Mouse (Mus musculus): Measurements from ENCODE around the gene Sqstm1.

Gene Sqstm1

DNA sequence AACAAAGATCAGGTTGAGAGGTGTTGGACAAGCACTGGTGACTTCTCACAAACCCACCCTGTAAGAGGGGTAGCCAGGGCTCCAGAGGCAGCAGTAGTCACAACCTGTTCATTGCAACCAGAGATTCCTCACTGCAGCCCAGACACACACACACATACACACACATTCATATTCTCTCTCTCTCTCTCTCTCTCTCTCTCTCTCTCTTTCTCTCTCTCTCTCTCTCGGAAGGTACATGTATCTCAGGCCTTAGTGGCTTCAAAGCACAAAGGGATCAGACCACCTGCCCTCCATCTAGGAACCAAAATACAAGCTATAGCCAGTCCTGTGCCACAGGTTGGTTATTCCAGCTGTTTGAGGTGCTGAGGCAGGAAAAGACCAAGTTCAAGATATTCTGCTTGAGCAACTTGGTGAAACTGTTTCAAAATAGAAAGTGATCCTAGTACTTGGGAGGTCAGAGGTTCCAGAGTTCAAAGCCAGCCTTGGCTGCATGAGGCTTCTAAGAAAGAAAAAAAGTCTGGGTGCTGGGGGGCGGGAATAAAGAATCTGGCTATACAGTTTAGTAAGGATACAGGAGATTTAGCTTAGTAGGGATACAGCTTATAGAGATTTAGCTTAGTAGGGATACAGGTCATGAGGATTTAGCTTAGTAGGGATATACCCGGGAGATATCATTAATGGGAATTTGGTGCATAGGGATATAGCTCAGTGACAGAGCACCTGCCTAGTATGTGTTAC, 864 bp upstream of the Sqstm1 start:
- DNase-seq (ENCODE audit: extremely low read depth, insufficient read length, low spot score), result no peak

DNA sequence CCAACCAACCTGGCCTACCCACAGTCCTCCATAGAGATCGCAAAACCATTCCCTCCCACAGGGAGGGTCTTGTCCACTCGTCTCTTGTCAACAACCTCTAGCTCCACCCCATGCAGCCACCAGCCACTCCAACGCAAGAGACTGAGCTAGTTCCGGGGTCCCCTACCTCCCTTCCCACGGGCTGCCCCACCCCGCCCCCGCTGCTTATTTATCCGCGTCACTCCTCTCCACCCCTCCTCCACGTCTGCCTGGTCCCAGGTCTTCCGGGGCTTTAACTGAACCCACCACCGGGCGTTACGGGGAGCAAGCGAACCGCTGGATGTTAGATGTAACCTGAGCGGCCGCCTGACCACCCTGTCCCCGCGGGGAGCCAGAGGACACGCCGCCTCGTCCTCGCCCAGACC, 524 bp downstream of the Sqstm1 start:
- DNase-seq (ENCODE audit: extremely low read depth, insufficient read length, low spot score), result peak; percentile 94

DNA sequence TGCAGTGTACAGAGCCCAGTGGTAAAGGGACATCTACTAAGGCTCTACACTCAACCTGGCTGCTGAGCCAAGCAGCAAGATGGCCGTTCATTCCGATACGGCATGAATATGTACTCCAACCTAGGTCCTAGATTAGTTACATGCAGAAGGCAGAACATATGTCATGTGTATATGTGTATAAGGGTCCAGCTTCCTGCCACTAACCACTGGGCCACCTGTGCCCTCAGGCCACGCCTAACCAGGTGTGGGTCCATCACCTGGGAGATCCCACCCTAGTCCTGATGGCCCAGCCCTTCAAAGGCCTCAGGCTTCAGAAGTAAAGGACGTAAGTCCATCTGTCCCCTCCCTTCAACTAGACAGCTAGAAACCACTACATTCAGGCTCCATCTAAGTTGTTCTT, 2.6 kb downstream of the Sqstm1 start:
- no peak for DNase-seq (ENCODE audit: extremely low read depth, insufficient read length, low spot score)

- DNase-seq (ENCODE audit: extremely low read depth, insufficient read length, low spot score), result no peak
These were observed 3.3 kb downstream of the Sqstm1 start for GRCm38 (mm10) chr11:50207344-50207743.

DNA sequence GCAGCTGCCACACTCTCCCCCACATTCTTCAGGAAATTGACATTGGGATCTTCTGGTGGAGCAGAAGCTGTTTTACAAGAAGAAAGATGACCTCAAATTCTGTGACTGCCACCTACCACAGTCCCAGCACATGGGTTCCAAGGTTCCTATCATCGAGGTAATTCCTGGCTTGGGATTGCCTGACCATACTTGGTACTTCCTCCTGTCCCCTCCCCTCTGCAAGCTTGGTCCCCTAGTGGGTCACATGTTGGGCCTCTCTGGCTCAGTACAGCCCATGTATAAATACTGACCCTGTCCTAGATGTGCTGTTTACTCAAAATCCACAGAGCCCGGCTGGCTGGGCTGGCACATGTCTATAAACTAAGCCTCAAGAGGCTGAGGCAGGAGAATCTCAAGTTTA, 4.6 kb downstream of the Sqstm1 start:
- no peak for DNase-seq (ENCODE audit: extremely low read depth, insufficient read length, low spot score)

DNA sequence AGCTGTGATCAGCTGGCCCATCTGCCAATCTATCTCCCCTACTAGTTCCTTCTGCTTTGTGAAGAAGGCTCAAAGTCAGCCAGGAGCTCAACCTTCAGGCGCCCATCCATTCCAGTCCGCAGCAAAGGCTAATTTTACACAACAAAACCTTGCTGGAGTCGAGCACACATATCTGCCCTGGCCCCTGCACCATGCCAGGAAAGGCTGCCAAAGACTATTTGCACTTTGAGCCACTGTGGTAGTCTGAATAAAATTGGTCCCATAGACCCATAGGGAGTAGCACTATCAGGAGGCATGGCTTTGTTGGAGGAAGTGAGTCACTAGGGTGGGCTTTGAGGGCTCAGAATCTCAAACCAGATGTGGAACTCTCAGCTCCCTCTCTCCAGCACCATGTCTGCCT, 5.2 kb downstream of the Sqstm1 start:
- DNase-seq (ENCODE audit: extremely low read depth, insufficient read length, low spot score), result no peak

DNA sequence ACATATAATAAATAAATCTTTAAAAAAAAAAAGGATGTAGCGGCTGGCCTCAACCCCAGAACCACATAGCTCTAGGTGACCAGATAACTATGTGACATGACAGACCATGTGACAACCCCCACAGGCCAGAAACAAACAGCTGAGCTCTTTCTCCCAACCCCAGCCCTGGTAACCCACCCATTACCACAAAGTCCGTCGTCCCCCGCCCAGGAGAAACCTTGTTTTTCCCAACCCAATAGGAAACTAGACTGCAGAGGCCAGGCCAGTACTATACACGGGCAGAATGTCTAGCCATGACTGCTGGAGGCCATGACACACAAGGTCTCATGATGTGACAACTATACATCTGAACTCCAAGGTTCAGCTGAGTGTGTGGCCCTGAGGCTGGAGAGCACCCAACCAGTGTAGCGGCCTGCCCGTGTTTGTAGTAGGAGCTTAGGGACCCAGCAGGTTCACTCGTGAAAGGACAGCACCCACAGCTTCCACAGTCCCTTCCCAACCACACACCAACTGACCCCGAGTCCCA, 7.3 kb downstream of the Sqstm1 start:
- DNase-seq (ENCODE audit: extremely low read depth, insufficient read length, low spot score), result no peak

GRCm38 (mm10) chr11:50201590-50201989, 9.0 kb downstream of the Sqstm1 start:
- no peak for DNase-seq (ENCODE audit: extremely low read depth, insufficient read length, low spot score)

DNA sequence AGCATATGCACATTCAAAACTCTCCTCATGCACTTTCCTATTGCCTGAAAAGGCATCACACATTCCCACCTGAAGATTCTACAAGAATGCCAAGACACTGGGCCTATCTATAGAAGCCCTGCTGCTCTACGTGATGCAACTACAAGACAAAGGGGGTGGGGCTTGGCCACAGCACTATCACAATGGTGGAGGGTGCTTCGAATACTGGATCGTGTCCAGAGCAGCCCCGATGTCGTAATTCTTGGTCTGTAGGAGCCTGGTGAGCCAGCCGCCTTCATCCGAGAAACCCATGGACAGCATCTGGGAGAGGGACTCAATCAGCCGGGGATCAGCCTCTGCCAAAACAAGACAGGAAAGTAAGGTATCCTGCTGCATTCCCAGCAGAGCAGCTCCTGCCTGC, 10.0 kb downstream of the Sqstm1 start:
- DNase-seq (ENCODE audit: extremely low read depth, insufficient read length, low spot score), result no peak

GRCm38 (mm10) chr11:50198916-50199315, 11.7 kb downstream of the Sqstm1 start:
- no peak for DNase-seq (ENCODE audit: extremely low read depth, insufficient read length, low spot score)

- no peak for DNase-seq (ENCODE audit: extremely low read depth, insufficient read length, low spot score)
These were observed 12.3 kb downstream of the Sqstm1 start for GRCm38 (mm10) chr11:50198219-50198846.

GRCm38 (mm10) chr11:50197500-50197899, 13.1 kb downstream of the Sqstm1 start:
- no peak for DNase-seq (ENCODE audit: extremely low read depth, insufficient read length, low spot score)

DNA sequence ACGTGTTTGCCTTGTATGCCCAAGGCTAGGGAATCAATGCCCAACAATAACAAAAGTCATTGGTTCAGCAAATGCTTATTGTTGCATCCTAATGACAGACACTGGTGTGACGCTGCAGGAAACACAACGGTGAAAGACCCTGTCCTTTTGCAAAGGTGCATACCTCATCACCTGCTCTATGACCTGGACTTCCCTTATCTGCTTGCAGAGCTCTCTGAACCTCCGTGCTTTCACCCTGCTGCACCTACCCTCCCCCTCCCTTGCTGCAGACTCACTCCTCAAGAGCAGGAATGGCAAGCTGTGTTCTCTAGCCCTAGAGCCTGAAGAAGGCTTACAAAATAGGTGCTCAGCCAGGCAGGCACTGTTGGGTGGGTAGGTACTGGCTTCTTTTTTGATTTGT, 15.8 kb downstream of the Sqstm1 start:
- no peak for DNase-seq (ENCODE audit: extremely low read depth, insufficient read length, low spot score)

DNA sequence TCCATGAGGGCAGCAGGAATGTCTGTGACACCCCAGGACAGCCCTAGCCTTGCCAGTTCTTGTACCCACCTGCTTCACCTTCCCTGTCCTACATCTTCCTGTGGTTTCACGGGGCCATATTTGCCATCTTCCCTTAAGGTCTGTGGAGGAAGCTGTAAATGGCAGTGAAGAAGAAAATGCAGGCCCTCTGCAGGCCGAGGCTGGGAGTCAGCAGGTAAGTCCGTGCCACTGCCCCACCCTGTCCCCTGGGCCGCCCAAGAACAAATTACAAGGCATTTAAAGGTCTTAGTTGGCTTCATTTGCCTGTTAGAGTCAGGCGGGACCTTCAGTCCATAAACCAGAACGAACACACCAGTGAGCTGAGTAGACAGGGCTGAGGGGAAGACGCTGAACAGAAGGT, 16.6 kb downstream of the Sqstm1 start:
- no peak for DNase-seq (ENCODE audit: extremely low read depth, insufficient read length, low spot score)

GRCm38 (mm10) chr11:50192278-50192677, 18.3 kb downstream of the Sqstm1 start:
- DNase-seq (ENCODE audit: extremely low read depth, insufficient read length, low spot score), result no peak

GRCm38 (mm10) chr11:50190362-50190761, 20.3 kb downstream of the Sqstm1 start:
- DNase-seq (ENCODE audit: extremely low read depth, insufficient read length, low spot score), result no peak

GRCm38 (mm10) chr11:50188682-50189081, 21.9 kb downstream of the Sqstm1 start:
- no peak for DNase-seq (ENCODE audit: extremely low read depth, insufficient read length, low spot score)

DNA sequence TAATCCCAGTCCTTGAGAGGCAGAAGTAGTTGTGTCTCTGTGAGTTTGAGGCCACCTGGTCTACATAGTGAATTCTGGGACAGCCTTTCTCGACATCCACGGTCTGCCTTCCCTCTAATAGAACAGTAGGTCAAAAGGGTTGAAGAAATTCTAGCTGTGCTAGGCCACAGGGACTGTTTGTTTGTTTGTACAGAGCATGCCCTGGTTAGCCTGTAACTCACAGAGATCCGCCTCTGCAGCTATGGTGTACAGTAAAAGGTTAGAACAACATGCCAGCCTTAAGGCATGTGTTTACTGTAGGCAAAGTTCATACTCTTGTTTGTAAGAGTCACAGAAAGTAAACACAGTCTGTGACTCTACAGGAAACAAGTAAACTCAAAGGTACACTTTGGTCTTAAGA, 25.8 kb downstream of the Sqstm1 start:
- DNase-seq (ENCODE audit: extremely low read depth, insufficient read length, low spot score), result no peak

DNA sequence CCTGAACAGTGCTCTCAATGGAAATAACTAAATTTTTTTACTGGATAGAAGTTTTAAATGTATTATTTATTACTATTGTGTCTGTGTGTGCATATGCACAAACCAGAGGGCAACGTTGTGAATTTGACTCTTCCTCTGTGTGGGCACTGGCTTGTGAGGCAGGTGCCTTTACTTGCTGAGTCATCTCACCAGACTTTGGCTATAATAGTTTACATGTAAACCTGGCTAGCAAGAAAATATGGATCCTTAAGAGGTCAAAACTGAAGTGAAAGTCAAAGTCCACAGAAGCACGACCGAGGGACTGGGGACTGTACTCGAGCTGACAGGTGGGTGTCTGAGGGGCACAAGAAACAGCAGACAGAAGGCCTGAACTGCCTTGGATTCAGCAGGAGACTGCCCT, 27.9 kb downstream of the Sqstm1 start:
- no peak for DNase-seq (ENCODE audit: extremely low read depth, insufficient read length, low spot score)

- DNase-seq (ENCODE audit: extremely low read depth, insufficient read length, low spot score), result no peak
These were observed 30.0 kb downstream of the Sqstm1 start for GRCm38 (mm10) chr11:50180478-50181231.

Measured in 3134 (cell line).